ENCODE assay signal across 9 mouse cellular contexts in the genomic region with DNA sequence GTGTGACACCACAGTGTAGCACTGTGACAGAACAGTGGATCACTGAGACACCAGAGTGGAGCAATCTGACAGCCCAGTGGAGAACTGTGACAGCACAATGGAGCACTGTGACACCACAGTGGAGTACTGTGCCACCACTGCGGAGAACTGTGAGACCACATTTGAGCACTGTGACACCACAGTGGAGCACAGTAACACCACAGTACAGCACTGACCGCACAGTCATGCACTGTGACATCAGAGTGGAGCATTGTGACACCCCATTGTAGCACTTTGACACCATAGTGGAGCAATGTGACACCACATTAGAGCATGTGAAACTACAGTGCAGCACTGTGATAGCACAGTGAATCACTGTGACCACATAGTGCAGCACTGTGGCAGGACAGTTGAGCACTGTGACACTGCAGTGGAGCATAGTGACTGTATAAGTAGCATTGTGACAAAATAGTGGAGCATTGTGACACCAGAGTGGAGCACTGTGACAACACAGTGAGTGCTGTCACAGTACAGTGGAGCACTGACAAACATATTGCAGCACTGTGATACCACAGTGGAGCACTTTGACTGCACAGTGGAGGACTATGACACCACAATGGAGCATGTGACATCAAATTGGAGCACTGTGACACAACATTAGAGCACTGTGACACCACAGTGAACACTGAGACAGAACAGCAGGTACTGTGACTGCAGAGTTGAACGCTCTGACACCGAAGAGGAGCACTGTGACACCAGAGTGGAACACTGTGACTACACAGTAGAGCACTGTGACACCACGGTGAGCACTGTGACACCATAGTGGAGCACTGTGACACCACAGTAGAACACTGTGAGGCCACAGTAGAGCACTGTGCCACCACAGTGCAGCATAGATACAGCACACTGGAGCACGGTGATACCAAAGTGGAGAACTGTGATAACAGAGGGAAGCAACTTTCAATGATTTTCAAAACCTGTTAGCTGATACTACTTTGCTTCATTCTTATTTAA.
DNase-seq lines count a peak whose midpoint lies in the region; ATAC-seq and TF ChIP-seq lines count a peak whose summit lies in the region.
"Had no signal": no experiment of that assay in that cellular context is flagged by ENCODE, and none has a peak within 500 bp of the region (broad histone marks: within the 10 kb centered on the region; RNA-seq: fewer than 3 reads in every experiment).

No protein-coding gene starts in this region.

- peaks cover 3% of the 10 kb centered on the region; the same call in 1 of the 2 replicates for H3K36me3 ChIP-seq in forebrain, embryonic 11.5 days (ENCODE audit: control insufficient read depth, insufficient read depth, low read length)
- no peaks in the 10 kb centered on the region for H3K36me3 ChIP-seq in forebrain, embryonic 12.5 days (replicated peaks)
- H3K36me3 ChIP-seq in liver, embryonic 14.5 days (replicated peaks; ENCODE audit: control insufficient read depth, insufficient read depth, low read depth): no peaks in the 10 kb centered on the region

- H3K27ac ChIP-seq in forebrain, embryonic 11.5 days (ENCODE audit: low read depth, low read length): no peak overlapping the region
- H3K27ac ChIP-seq in forebrain, embryonic 12.5 days: no peak overlapping the region
- no peak overlapping the region for H3K27ac ChIP-seq in liver, embryonic 14.5 days

- no peak overlapping the region for H3K4me3 ChIP-seq in forebrain, embryonic 11.5 days (ENCODE audit: low read depth, low read length)
- no peak overlapping the region for H3K4me3 ChIP-seq in forebrain, embryonic 12.5 days (replicated peaks)
- no peak overlapping the region for H3K4me3 ChIP-seq in liver, embryonic 14.5 days (ENCODE audit: insufficient read depth in 1 of 2, low read depth in 2 of 2, low read length in 2 of 2)
- H3K4me3 ChIP-seq: myocyte had no signal

- H3K27me3 ChIP-seq in forebrain, embryonic 11.5 days (ENCODE audit: control insufficient read depth, insufficient read depth, low read length): no peaks in the 10 kb centered on the region
- no peaks in the 10 kb centered on the region for H3K27me3 ChIP-seq in forebrain, embryonic 12.5 days
- H3K27me3 ChIP-seq in liver, embryonic 14.5 days (ENCODE audit: control insufficient read depth, insufficient read depth, low read length): no peaks in the 10 kb centered on the region

- no peak for TF ChIP-seq CTCF in liver, embryonic 14.5 days (IDR thresholded peaks at IDR 0.05; ENCODE audit: low read depth)

- peak; percentile 54 for DNase-seq in forebrain, embryonic 11.5 days (ENCODE audit: low spot score)
- DNase-seq in urinary bladder, postnatal 10 days (ENCODE audit: low spot score): peak; percentile 10
- no peak for DNase-seq in urinary bladder, postnatal 36 days (ENCODE audit: low spot score in 2 of 2)
- no peak for DNase-seq in liver, embryonic 14.5 days (ENCODE audit: low read depth in 3 of 3, low spot score in 3 of 3)
- peak; percentile 10 for DNase-seq in thymus, postnatal 4 days
- DNase-seq in ovary, postnatal 14 days (ENCODE audit: low spot score): no peak
- DNase-seq in kidney, adult 9 months: no peak

- peaks cover 71% of the 10 kb centered on the region for H3K9me3 ChIP-seq in forebrain, embryonic 11.5 days (ENCODE audit: control insufficient read depth, low read length)
- H3K9me3 ChIP-seq in forebrain, embryonic 12.5 days: peaks cover 95% of the 10 kb centered on the region
- peaks cover 15% of the 10 kb centered on the region for H3K9me3 ChIP-seq in liver, embryonic 14.5 days (ENCODE audit: control insufficient read depth, low read length)

- no peak for TF ChIP-seq EP300 in liver, embryonic 14.5 days (IDR thresholded peaks at IDR 0.05; ENCODE audit: low read depth)

- peak; percentile 1; the same call in 1 of the 2 replicates for ATAC-seq in forebrain, embryonic 11.5 days (replicated peaks; ENCODE audit: low FRiP score)
- ATAC-seq in forebrain, embryonic 12.5 days (ENCODE audit: low FRiP score): no peak
- 0 out of 2 replicates have a peak, but pooled peaks have one; percentile 2 for ATAC-seq in liver, embryonic 14.5 days (ENCODE audit: insufficient read depth)

- H3K4me1 ChIP-seq in forebrain, embryonic 11.5 days (replicated peaks; ENCODE audit: control insufficient read depth, insufficient read depth, low read length): no peaks in the 10 kb centered on the region
- H3K4me1 ChIP-seq in forebrain, embryonic 12.5 days: no peaks in the 10 kb centered on the region
- H3K4me1 ChIP-seq in liver, embryonic 14.5 days (replicated peaks; ENCODE audit: control insufficient read depth in 2 of 2, insufficient read depth in 2 of 2, low read length in 1 of 2): no peaks in the 10 kb centered on the region

- no peak overlapping the region for H3K4me2 ChIP-seq in forebrain, embryonic 11.5 days (ENCODE audit: low read depth, low read length, severe bottlenecking)
- no peak overlapping the region for H3K4me2 ChIP-seq in forebrain, embryonic 12.5 days
- no peak overlapping the region for H3K4me2 ChIP-seq in liver, embryonic 14.5 days (ENCODE audit: low read depth)

- no peak overlapping the region for H3K9ac ChIP-seq in forebrain, embryonic 11.5 days (ENCODE audit: low read length)
- H3K9ac ChIP-seq in forebrain, embryonic 12.5 days: no peak overlapping the region
- no peak overlapping the region for H3K9ac ChIP-seq in liver, embryonic 14.5 days (replicated peaks)

- WGBS in forebrain, embryonic 11.5 days: 66% methylated on average over 6 of the region's 6 CpGs
- 53% methylated on average over 6 of the region's 6 CpGs for WGBS in forebrain, embryonic 12.5 days
- WGBS in liver, embryonic 14.5 days (ENCODE audit: insufficient replicate concordance): 50% methylated on average over 6 of the region's 6 CpGs

Comparison
In these comparisons a context has a peak if more than half of its experiments do, and no peak if none do; other contexts are left out.
1. DNase-seq: peak in forebrain, embryonic 11.5 days (single experiment), urinary bladder, postnatal 10 days (single experiment) and thymus, postnatal 4 days (single experiment); none in urinary bladder, postnatal 36 days (0 of 2), liver, embryonic 14.5 days (0 of 3), ovary, postnatal 14 days (single experiment) and kidney, adult 9 months (single experiment).